Mouse (Mus musculus) lung, adult 2 months (tissue): ENCODE data around the gene Opn1sw.

Experiments
- CTCF ChIP-seq: fragments of 200-500 bp; IDR thresholded peaks from 2 replicates; pipeline ENCODE4 v1.5.1; 2011; ENCODE audit warnings: mild to moderate bottlenecking, low read length, control low read depth; ENCODE audit not compliant: insufficient read depth
- POLR2A ChIP-seq: fragments of 200-500 bp; IDR thresholded peaks from 2 replicates; pipeline ENCODE4 v1.6.1; 2011; ENCODE audit warnings: low read depth, mild to moderate bottlenecking, control low read depth, low read length, borderline replicate concordance; ENCODE audit errors: extremely low read depth

- no peak for TF ChIP-seq CTCF
- no peak for TF ChIP-seq POLR2A
Measured at GRCm38 (mm10) chr6:29382442-29382841, 5.8 kb downstream of the Opn1sw start.
